Mouse (Mus musculus): ENCODE measurements around the gene Nrarp.

DNA sequence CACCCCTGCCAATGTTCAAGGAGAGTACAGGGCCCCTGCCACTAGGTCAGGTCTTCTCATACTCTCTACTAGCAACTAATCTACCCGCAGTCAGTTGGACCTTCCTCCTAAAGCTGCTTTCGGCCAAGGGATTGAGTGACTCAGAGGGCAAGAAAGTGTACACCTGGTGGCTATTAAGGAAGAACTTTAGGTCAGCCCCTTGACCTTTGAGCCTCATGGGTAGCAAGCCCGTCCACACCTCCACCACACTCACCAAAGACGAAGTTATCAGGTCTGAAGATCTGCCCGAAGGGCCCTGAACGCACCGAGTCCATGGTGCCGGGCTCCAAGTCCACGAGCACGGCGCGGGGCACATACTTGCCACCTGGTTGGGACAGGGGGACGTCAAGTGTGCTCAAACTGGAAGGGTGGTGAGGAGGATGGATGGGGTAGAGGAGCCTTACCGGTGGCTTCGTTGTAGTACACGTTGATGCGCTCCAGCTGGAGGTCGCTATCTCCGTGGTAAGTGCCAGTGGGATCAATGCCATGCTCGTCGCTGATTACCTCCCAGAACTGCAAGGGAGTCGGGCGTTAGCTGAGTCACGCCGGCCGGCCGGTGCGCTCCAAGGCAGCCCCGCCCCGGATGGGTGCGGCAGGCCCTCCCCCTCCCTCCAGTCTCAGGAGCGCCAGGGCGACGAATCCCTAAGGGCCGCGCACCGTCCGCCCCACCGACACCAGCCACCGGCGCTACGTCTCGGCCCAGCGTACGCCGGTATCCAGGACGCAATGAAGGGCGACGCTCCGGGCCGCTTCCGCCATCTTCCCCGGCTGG lies 43.3 kb downstream of the Nrarp start:
- TF ChIP-seq CTCF (IDR thresholded peaks at IDR 0.05; ENCODE audit: insufficient read depth, low read depth, low read length) (no peak), POLR2A (IDR thresholded peaks at IDR 0.05; ENCODE audit: insufficient read depth, low read depth, low read length) (no peak)
